ENCODE assay signal across 8 mouse cellular contexts in genomic region chr5:5755039-5755438, GRCm38 (mm10). TPM values are rescaled to one million over a fixed set of nuclear protein-coding genes. Genes with fewer than 3 reads are reported as not detected.
DNase-seq lines count a peak whose midpoint lies in the region; ATAC-seq and TF ChIP-seq lines count a peak whose summit lies in the region.

No protein-coding gene starts in this region.

- WGBS in spleen, adult 2 months, result 3% methylated on average over 9 of the region's 9 CpGs
- WGBS in liver, embryonic 11.5 days, result 2% methylated on average over 9 of the region's 9 CpGs

- H3K4me3 ChIP-seq in spleen, adult 2 months (ENCODE audit: extremely low read depth, insufficient read depth, insufficient read length), result no peak overlapping the region
- no peak overlapping the region for H3K4me3 ChIP-seq in embryonic fibroblast, embryonic 13.5 days (ENCODE audit: insufficient read depth, low read length)
- H3K4me3 ChIP-seq in liver, embryonic 11.5 days (ENCODE audit: low read depth, low read length), result no peak overlapping the region

- H3K4me2 ChIP-seq in liver, embryonic 11.5 days, result no peak overlapping the region

- no peak overlapping the region for H3K9ac ChIP-seq in liver, embryonic 11.5 days (ENCODE audit: low read depth, low read length)

- no peaks in the 10 kb centered on the region for H3K9me3 ChIP-seq in liver, embryonic 11.5 days (ENCODE audit: control insufficient read depth, low read length)

- no peak for TF ChIP-seq POLR2A in spleen, adult 2 months (IDR thresholded peaks at IDR 0.05; ENCODE audit: low read depth, low read length)
- TF ChIP-seq POLR2A in embryonic fibroblast, embryonic 13.5 days (IDR thresholded peaks at IDR 0.05; ENCODE audit: low read depth, low read length), result no peak

- no peaks in the 10 kb centered on the region for H3K36me3 ChIP-seq in spleen, adult 2 months (ENCODE audit: control insufficient read depth, insufficient read depth, low read length)
- no peaks in the 10 kb centered on the region for H3K36me3 ChIP-seq in liver, embryonic 11.5 days (ENCODE audit: control insufficient read depth, insufficient read depth, low read length)

- no peak for ATAC-seq in liver, embryonic 11.5 days (replicated peaks; ENCODE audit: low FRiP score)
- ATAC-seq in erythroid progenitor cell, adult 5-6 weeks (replicated peaks; ENCODE audit: low FRiP score, poor library complexity, severe bottlenecking), result no peak

- no peaks in the 10 kb centered on the region for H3K27me3 ChIP-seq in spleen, adult 2 months (ENCODE audit: control insufficient read depth, insufficient read depth, low read length)
- H3K27me3 ChIP-seq in liver, embryonic 11.5 days (replicated peaks; ENCODE audit: control insufficient read depth, insufficient read depth, low read length), result no peaks in the 10 kb centered on the region

- DNase-seq in spleen, adult 2 months (ENCODE audit: low read depth in 1 of 2, low spot score in 2 of 2), result peak in 1 of 2 experiments; percentile 10
- no peak for DNase-seq in spleen, adult 12 weeks (ENCODE audit: low spot score)
- peak; percentile 45 to 57 for DNase-seq in adrenal gland, postnatal 36 days
- DNase-seq in induced T-regulatory cell, adult 2 months (ENCODE audit: low read depth), result peak; percentile 57
- DNase-seq in liver, embryonic 11.5 days (ENCODE audit: low spot score), result peak; percentile 53
- peak; percentile 40 for DNase-seq in ovary, postnatal 36 days (ENCODE audit: low spot score)

- peak; percentile 69; the same call in 1 of the 2 replicates for TF ChIP-seq CTCF in spleen, adult 2 months (IDR thresholded peaks at IDR 0.05; ENCODE audit: extremely low read depth, insufficient read depth, insufficient read length, insufficient replicate concordance)
- peak; percentile 28; the same call in 1 of the 2 replicates for TF ChIP-seq CTCF in embryonic fibroblast, embryonic 13.5 days (IDR thresholded peaks at IDR 0.05; ENCODE audit: borderline replicate concordance, insufficient read depth, low read length)

- no peaks in the 10 kb centered on the region for H3K4me1 ChIP-seq in spleen, adult 2 months (ENCODE audit: control insufficient read depth, insufficient read depth, insufficient read length)
- H3K4me1 ChIP-seq in embryonic fibroblast, embryonic 13.5 days (ENCODE audit: control insufficient read depth, insufficient read depth, low read length), result no peaks in the 10 kb centered on the region
- H3K4me1 ChIP-seq in liver, embryonic 11.5 days (replicated peaks; ENCODE audit: control insufficient read depth, insufficient read depth, low read length), result no peaks in the 10 kb centered on the region

- H3K27ac ChIP-seq in spleen, adult 2 months (ENCODE audit: insufficient read depth, low read length), result no peak overlapping the region
- H3K27ac ChIP-seq in embryonic fibroblast, embryonic 13.5 days (ENCODE audit: insufficient read depth, low read length), result no peak overlapping the region
- no peak overlapping the region for H3K27ac ChIP-seq in liver, embryonic 11.5 days (ENCODE audit: low read depth, low read length)

RNA-seq across cellular contexts. Expression of gene Steap1, which starts 5.9 kb away (rescaled TPM):
- polyA plus RNA-seq in spleen, adult 2 months (2012; rRNA removed), result not detected in 2 replicates
- 10 to 100 TPM; 30.6 to 41.3 TPM for total RNA-seq in adrenal gland, postnatal 36 days (2021)
- 29.2 and 33.8 TPM in 2 replicates for polyA plus RNA-seq in embryonic fibroblast, embryonic 13.5 days (2011; ENCODE audit: insufficient read length, low read depth, missing spikeins)
- polyA plus RNA-seq in liver, embryonic 11.5 days (2014; fragmentation: Nextera tagmentation; extraction: Ambion mirVana), result 10.5 and 11.1 TPM in 2 replicates
- total RNA-seq in erythroid progenitor cell, adult 5-6 weeks (2015; ENCODE audit: low replicate concordance), result not detected in 2 replicates
- total RNA-seq in erythroid progenitor cell, adult 5-6 weeks (2017; ENCODE audit: low replicate concordance), result not detected in 2 replicates

Comparison
In these comparisons a context has a peak if more than half of its experiments do, and no peak if none do; other contexts are left out.
1. RNA of gene Steap1, which starts 5.9 kb away (polyA plus RNA-seq): 29.2 to 33.8 TPM in embryonic fibroblast, embryonic 13.5 days and 10.5 to 11.1 TPM in liver, embryonic 11.5 days; not detected in spleen, adult 2 months; every median in the first group is over 10 times any median in the second.